Mouse (Mus musculus): ENCODE results near the gene Nelfcd.

Gene Nelfcd

GRCm38 (mm10) chr2:174415731-174416310 lies at the start of gene Nelfcd:
Gene Nelfcd (plus strand): TSS chr2:174415804.
- peak; percentile 95 for DNase-seq

- no peak for DNase-seq
These were observed 49.0 kb upstream of the Nelfcd start for GRCm38 (mm10) chr2:174366571-174366970.

- no peak for DNase-seq
These were observed 34.6 kb upstream of the Nelfcd start for GRCm38 (mm10) chr2:174381021-174381420.

GRCm38 (mm10) chr2:174391936-174392335 lies 23.7 kb upstream of the Nelfcd start:
- no peak for DNase-seq

- no peak for DNase-seq
These were observed 23.1 kb upstream of the Nelfcd start for GRCm38 (mm10) chr2:174392554-174392953.

- DNase-seq: no peak
These were observed 22.2 kb upstream of the Nelfcd start for GRCm38 (mm10) chr2:174393383-174393782.

- DNase-seq: no peak
These were observed 19.0 kb upstream of the Nelfcd start for GRCm38 (mm10) chr2:174396643-174397042.

- no peak for DNase-seq
These were observed 18.5 kb upstream of the Nelfcd start for GRCm38 (mm10) chr2:174397065-174397464.

- DNase-seq: no peak
These were observed 17.7 kb upstream of the Nelfcd start for GRCm38 (mm10) chr2:174397881-174398280.

- DNase-seq: no peak
These were observed 15.2 kb upstream of the Nelfcd start for GRCm38 (mm10) chr2:174400396-174400795.

GRCm38 (mm10) chr2:174410222-174410621 lies 5.4 kb upstream of the Nelfcd start:
- DNase-seq: no peak

- DNase-seq: no peak
These were observed 2.5 kb upstream of the Nelfcd start for GRCm38 (mm10) chr2:174413127-174413526.

- DNase-seq: no peak
These were observed 438 bp upstream of the Nelfcd start for GRCm38 (mm10) chr2:174415001-174415730.

GRCm38 (mm10) chr2:174421107-174421506 lies 5.5 kb downstream of the Nelfcd start:
- DNase-seq: no peak

- no peak for DNase-seq
These were observed 8.9 kb downstream of the Nelfcd start for GRCm38 (mm10) chr2:174424301-174425085.

- no peak for DNase-seq
These were observed 11.3 kb downstream of the Nelfcd start for GRCm38 (mm10) chr2:174426856-174427255.

GRCm38 (mm10) chr2:174428076-174428835 lies 12.7 kb downstream of the Nelfcd start:
- DNase-seq: peak; percentile 0

GRCm38 (mm10) chr2:174428996-174429591 lies 13.5 kb downstream of the Nelfcd start:
- no peak for DNase-seq

- no peak for DNase-seq
These were observed 19.3 kb downstream of the Nelfcd start for GRCm38 (mm10) chr2:174434943-174435342.

- peak; percentile 84 for DNase-seq
These were observed 20.6 kb downstream of the Nelfcd start for GRCm38 (mm10) chr2:174436076-174436701.

- no peak for DNase-seq
These were observed 21.5 kb downstream of the Nelfcd start for GRCm38 (mm10) chr2:174436916-174437696.

GRCm38 (mm10) chr2:174437697-174437982 lies 22.0 kb downstream of the Nelfcd start:
- DNase-seq: peak; percentile 83

Data from layer of hippocampus, adult 9-11 months (tissue).